Mouse (Mus musculus): ENCODE measurements at regions not wholly inside any gene's neighbourhood (a gene's known extent, or its start where the extent isn't known, plus 50 kb on each side); places are given as distances from the start of the nearest gene placed in this dataset.

- TF ChIP-seq EP300 (IDR thresholded peaks at IDR 0.05; ENCODE audit: insufficient read depth, low read depth, low read length) (peak; percentile 68; the same call in 1 of the 2 replicates), CTCF (IDR thresholded peaks at IDR 0.05) (peak; percentile 89)
Observed at GRCm38 (mm10) chr1:21161742-21162141, 56.6 kb upstream of the Tmem14a start.
